Mouse (Mus musculus) hindbrain, embryonic 12.5 days (tissue): ENCODE data around the gene Bad. TPM values are rescaled to one million over a fixed set of nuclear protein-coding genes. Genes with fewer than 3 reads are reported as not detected.

Experiments used
- ATAC-seq: fragments of 200-750 bp; cut with Nextera tagmentation; 2 replicates; pipeline ENCODE4 v1.8.0; 2017; ENCODE audit warnings: moderate TSS enrichment; ENCODE audit not compliant: low FRiP score
- H3K27ac ChIP-seq: fragments of 300-500 bp; sonication (generic); 2 replicates; pipeline ENCODE4 v1.5.1; 2016; ENCODE audit warnings: mild to moderate bottlenecking
- H3K27me3 ChIP-seq: fragments of 300-500 bp; sonication (generic); 2 replicates; pipeline ENCODE4 v1.6.1; 2016; ENCODE audit warnings: mild to moderate bottlenecking
- H3K36me3 ChIP-seq: fragments of 300-500 bp; sonication (generic); 2 replicates; pipeline ENCODE4 v1.6.1; 2016; ENCODE audit warnings: mild to moderate bottlenecking
- H3K4me1 ChIP-seq: fragments of 300-500 bp; sonication (generic); 2 replicates; pipeline ENCODE4 v1.6.1; 2016
- H3K4me2 ChIP-seq: fragments of 300-500 bp; sonication (generic); replicated peaks from 2 replicates; pipeline ENCODE4 v1.6.1; 2016; ENCODE audit warnings: mild to moderate bottlenecking
- H3K4me3 ChIP-seq: fragments of 300-500 bp; sonication (generic); 2 replicates; pipeline ENCODE4 v1.5.1; 2016; ENCODE audit warnings: mild to moderate bottlenecking
- H3K9ac ChIP-seq: fragments of 300-500 bp; sonication (generic); 2 replicates; pipeline ENCODE4 v1.6.1; 2016; ENCODE audit warnings: mild to moderate bottlenecking, moderate library complexity
- H3K9me3 ChIP-seq: fragments of 300-500 bp; sonication (generic); replicated peaks from 2 replicates; pipeline ENCODE4 v1.6.1; 2016; ENCODE audit warnings: mild to moderate bottlenecking
- whole genome bisulfite sequencing: fragments of 180-500 bp; shearing (Covaris S2); methylation state at CpG from one replicate; pipeline ENCODE4 v1.1.7; 2016; 5-methylcytosine and 5-hydroxymethylcytosine counted together
- polyA plus RNA-seq: library from polyadenylated mRNA; unstranded; fragments of >200 nt; fragmentation: Nextera tagmentation; extraction: Ambion mirVana; gene quantifications from 2 replicates; pipeline ENCODE4 v1.2.1, GENCODE M21; 2016

The Bad gene
- polyA plus RNA-seq, 1 experiment from 2014 or later = 71.7 TPM

- H3K4me1 ChIP-seq = peaks cover 17% of the 10 kb centered on the region
- no peaks in the 10 kb centered on the region for H3K9me3 ChIP-seq
- H3K27me3 ChIP-seq = peaks cover 95% of the 10 kb centered on the region
- no peak for ATAC-seq
- H3K36me3 ChIP-seq = no peaks in the 10 kb centered on the region
- WGBS = 14% methylated on average over 9 of the region's 9 CpGs
- H3K4me3 ChIP-seq = no peak overlapping the region
- H3K9ac ChIP-seq = no peak overlapping the region
- H3K27ac ChIP-seq = no peak overlapping the region
- no peak overlapping the region for H3K4me2 ChIP-seq
These were observed 13.6 kb upstream of the Bad start for GRCm38 (mm10) chr19:6928080-6928479.

- H3K9me3 ChIP-seq = no peaks in the 10 kb centered on the region
- H3K4me3 ChIP-seq = no peak overlapping the region
- H3K27ac ChIP-seq = no peak overlapping the region
- no peak overlapping the region for H3K9ac ChIP-seq
- 0% methylated on average over 2 of the region's 2 CpGs for WGBS
- no peak overlapping the region for H3K4me2 ChIP-seq
- H3K27me3 ChIP-seq = peaks cover 97% of the 10 kb centered on the region
- H3K36me3 ChIP-seq = no peaks in the 10 kb centered on the region
- H3K4me1 ChIP-seq = peaks cover 21% of the 10 kb centered on the region
- ATAC-seq = no peak
These were observed 10.7 kb upstream of the Bad start for GRCm38 (mm10) chr19:6931002-6931401.

- Histone ChIP-seq H3K36me3 (no peaks in the 10 kb centered on the region), H3K9ac (no peak overlapping the region), H3K27me3 (peaks cover 92% of the 10 kb centered on the region), H3K4me1 (peaks cover 14% of the 10 kb centered on the region), H3K27ac (no peak overlapping the region), H3K9me3 (no peaks in the 10 kb centered on the region), H3K4me3 (no peak overlapping the region), H3K4me2 (no peak overlapping the region)
- WGBS = 43% methylated on average over 1 of the region's 1 CpGs
- no peak for ATAC-seq
These were observed 9.6 kb upstream of the Bad start for GRCm38 (mm10) chr19:6932018-6932417.

GRCm38 (mm10) chr19:6933102-6933435 lies 8.6 kb upstream of the Bad start:
- Histone ChIP-seq H3K27me3 (peaks cover 82% of the 10 kb centered on the region), H3K27ac (no peak overlapping the region), H3K4me2 (no peak overlapping the region), H3K4me3 (0 out of 2 replicates have a peak overlapping the region, but pooled peaks have one; percentile 32), H3K4me1 (peaks cover 15% of the 10 kb centered on the region), H3K9me3 (no peaks in the 10 kb centered on the region), H3K36me3 (no peaks in the 10 kb centered on the region), H3K9ac (no peak overlapping the region)
- ATAC-seq = no peak
- WGBS = 18% methylated on average over 4 of the region's 4 CpGs

GRCm38 (mm10) chr19:6933436-6934194 lies 8.0 kb upstream of the Bad start:
- Histone ChIP-seq H3K36me3 (no peaks in the 10 kb centered on the region), H3K4me3 (peak overlapping the region; percentile 32), H3K4me2 (peak overlapping the region; percentile 54), H3K27ac (no peak overlapping the region), H3K4me1 (peaks cover 17% of the 10 kb centered on the region), H3K9me3 (no peaks in the 10 kb centered on the region), H3K9ac (peak overlapping the region; percentile 56), H3K27me3 (peaks cover 78% of the 10 kb centered on the region)
- 6% methylated on average over 56 of the region's 58 CpGs for WGBS
- peak; percentile 49 for ATAC-seq

- peaks cover 23% of the 10 kb centered on the region for H3K4me1 ChIP-seq
- H3K4me3 ChIP-seq = peak within 1 kb of the TSS; percentile 32
- H3K36me3 ChIP-seq = no peaks in the 10 kb centered on the region
- 8% methylated on average over 23 of the region's 23 CpGs for WGBS
- H3K27ac ChIP-seq = no peak within 1 kb of the TSS
- H3K4me2 ChIP-seq = peak within 1 kb of the TSS; percentile 54
- peak within 1 kb of the TSS; percentile 56 for H3K9ac ChIP-seq
- no peaks in the 10 kb centered on the region for H3K9me3 ChIP-seq
- ATAC-seq = peak; percentile 10; the same call in 1 of the 2 replicates
- H3K27me3 ChIP-seq = peaks cover 70% of the 10 kb centered on the region
These were observed 7.3 kb upstream of the Bad start, which contains the start of gene Kcnk4 for GRCm38 (mm10) chr19:6934195-6934977. Kcnk4 (minus strand) TSS chr19:6934515.

- Histone ChIP-seq H3K4me1 (peaks cover 40% of the 10 kb centered on the region), H3K36me3 (no peaks in the 10 kb centered on the region), H3K9ac (no peak overlapping the region), H3K9me3 (no peaks in the 10 kb centered on the region), H3K27ac (no peak overlapping the region), H3K27me3 (peaks cover 54% of the 10 kb centered on the region), H3K4me3 (no peak overlapping the region), H3K4me2 (no peak overlapping the region)
- no peak for ATAC-seq
- whole genome bisulfite sequencing = 19% methylated on average over 3 of the region's 3 CpGs
These were observed 5.4 kb upstream of the Bad start for GRCm38 (mm10) chr19:6936299-6936698.

GRCm38 (mm10) chr19:6937541-6938465 lies 3.9 kb upstream of the Bad start:
- H3K9ac ChIP-seq = no peak overlapping the region
- no peak overlapping the region for H3K27ac ChIP-seq
- no peak overlapping the region for H3K4me3 ChIP-seq
- peaks cover 39% of the 10 kb centered on the region for H3K27me3 ChIP-seq
- no peak overlapping the region for H3K4me2 ChIP-seq
- peaks cover 43% of the 10 kb centered on the region for H3K4me1 ChIP-seq
- no peaks in the 10 kb centered on the region for H3K9me3 ChIP-seq
- no peak for ATAC-seq
- 77% methylated on average over 16 of the region's 16 CpGs for WGBS
- no peaks in the 10 kb centered on the region for H3K36me3 ChIP-seq

GRCm38 (mm10) chr19:6939106-6940002 lies 2.3 kb upstream of the Bad start:
- Histone ChIP-seq H3K9me3 (no peaks in the 10 kb centered on the region), H3K4me2 (peak overlapping the region; percentile 99), H3K9ac (peak overlapping the region; percentile 38), H3K4me3 (no peak overlapping the region), H3K4me1 (peaks cover 35% of the 10 kb centered on the region), H3K27ac (no peak overlapping the region), H3K27me3 (peaks cover 24% of the 10 kb centered on the region), H3K36me3 (no peaks in the 10 kb centered on the region)
- ATAC-seq = no peak
- WGBS = 86% methylated on average over 20 of the region's 20 CpGs

- Histone ChIP-seq H3K4me3 (peak overlapping the region; percentile 85), H3K27me3 (peaks cover 11% of the 10 kb centered on the region), H3K9ac (peak overlapping the region; percentile 90), H3K36me3 (no peaks in the 10 kb centered on the region), H3K4me1 (peaks cover 33% of the 10 kb centered on the region), H3K4me2 (peak overlapping the region; percentile 99), H3K9me3 (no peaks in the 10 kb centered on the region), H3K27ac (peak overlapping the region; percentile 94)
- 22% methylated on average over 29 of the region's 29 CpGs for WGBS
- ATAC-seq = peak; percentile 42
These were observed 987 bp upstream of the Bad start for GRCm38 (mm10) chr19:6940396-6941351.
